Mouse (Mus musculus) frontal cortex, adult (tissue): ENCODE measurements around the gene Hist1h2af.

Source experiments
- ATAC-seq: cut with Nextera tagmentation; 2 replicates; pipeline ENCODE4 v1.9.2; 2017; ENCODE audit warnings: mild to moderate bottlenecking, moderate library complexity, mixed read lengths; ENCODE audit not compliant: low TSS enrichment

The Hist1h2af gene

GRCm38 (mm10) chr13:23576906-23577639 is 43.4 kb downstream of the Hist1h2af start:
- ATAC-seq: no peak

DNA sequence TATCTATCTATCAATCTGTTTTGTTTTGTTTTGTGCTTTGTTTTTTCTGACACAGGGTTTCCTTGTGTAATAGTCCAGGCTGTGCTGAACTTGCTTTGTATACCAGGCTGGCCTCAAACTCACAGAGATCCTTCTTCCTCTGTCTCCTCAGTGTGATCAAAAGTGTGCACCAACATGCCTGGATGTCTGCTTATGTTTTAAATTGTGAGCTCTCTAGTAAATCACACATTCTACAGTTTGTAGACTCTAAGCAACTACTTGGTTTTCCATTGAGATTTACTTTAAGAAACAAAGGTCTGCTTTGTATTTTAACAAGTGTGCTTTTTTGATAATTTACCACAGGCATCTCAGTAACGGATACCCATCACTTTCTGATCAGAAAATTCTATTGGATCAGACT is 44.1 kb downstream of the Hist1h2af start:
- ATAC-seq: no peak

DNA sequence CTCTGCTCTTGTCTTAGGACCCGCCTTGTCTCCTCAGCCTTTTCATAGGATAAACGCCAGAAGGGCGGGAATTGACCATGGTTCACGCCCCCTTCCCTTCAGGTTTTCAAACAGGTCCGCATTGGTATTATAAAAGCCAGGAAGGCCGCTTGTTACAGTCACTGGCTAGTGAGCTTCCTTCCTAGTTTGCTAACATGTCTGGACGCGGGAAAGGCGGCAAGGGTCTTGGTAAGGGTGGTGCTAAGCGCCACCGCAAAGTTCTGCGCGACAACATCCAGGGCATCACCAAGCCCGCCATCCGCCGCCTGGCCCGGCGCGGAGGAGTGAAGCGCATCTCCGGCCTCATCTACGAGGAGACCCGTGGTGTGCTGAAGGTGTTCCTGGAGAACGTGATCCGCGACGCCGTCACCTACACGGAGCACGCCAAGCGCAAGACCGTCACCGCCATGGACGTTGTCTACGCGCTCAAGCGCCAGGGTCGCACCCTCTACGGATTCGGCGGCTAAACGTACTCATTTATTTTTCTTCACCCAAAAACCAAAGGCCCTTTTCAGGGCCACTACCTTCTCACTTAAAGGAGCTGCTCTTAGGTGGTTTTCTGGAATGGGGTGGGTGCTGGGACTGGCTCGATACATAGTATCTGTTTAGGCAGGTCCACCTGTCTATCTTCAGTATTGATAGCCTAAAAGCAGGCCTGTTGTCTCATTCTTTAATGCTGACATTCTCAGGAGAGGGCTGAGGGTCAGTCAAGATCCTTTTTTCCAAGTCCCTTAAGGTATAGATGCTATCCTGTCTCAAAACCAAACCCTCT is 47.9 kb downstream of the Hist1h2af start, which contains the start of gene Hist1h4d:
Gene Hist1h4d, plus strand, starts transcription at position 191 of the 811 bp plus-strand sequence.
- ATAC-seq: peak; percentile 83

DNA sequence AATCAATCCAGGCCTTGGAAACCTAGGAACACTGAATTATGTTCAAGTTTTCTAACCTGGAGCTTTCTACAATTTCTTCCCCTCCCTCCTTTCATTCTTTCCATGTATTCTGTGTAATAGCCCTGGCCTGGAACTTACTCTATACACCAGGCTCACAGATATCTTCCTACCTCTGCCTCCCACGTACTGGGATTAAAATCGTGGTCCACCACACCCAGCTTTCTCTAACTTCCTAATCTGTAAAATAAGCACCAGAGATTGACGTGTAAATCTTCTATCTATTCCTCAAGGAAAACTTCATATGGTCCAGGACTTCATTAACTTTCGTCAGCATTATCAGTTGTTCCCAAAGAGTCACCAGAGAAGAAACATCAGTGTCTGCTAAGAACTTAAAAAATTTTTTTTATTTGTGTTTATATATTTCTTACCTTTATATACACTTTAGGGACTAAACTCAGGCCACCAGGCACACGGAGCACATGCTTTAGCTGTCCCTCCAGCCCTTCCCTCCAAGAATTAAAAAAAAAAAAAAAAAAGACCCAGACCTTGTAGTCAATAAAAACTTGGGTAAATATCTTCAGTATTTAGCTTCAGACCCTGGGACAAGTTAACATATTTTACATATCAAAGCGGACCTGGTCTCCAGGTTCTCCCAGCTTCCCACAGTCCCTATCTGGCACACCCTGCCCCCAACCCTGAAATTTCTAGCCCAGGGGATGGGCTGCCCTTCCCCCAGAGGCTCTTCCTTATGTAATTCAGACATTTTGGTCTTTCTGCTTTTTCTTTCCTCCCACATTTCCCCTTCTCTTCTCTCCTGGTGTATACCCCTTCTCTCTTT is 48.7 kb downstream of the Hist1h2af start:
- no peak for ATAC-seq

- no peak for ATAC-seq
These were observed 49.8 kb downstream of the Hist1h2af start for GRCm38 (mm10) chr13:23583387-23584068.
